Mouse (Mus musculus) heart, adult 11 months (tissue): ENCODE data around the gene Olfr1298.

Source experiments
- DNase-seq: peaks from one replicate; pipeline ENCODE4 v3.0.0; 2022

Olfr1298 gene

DNA sequence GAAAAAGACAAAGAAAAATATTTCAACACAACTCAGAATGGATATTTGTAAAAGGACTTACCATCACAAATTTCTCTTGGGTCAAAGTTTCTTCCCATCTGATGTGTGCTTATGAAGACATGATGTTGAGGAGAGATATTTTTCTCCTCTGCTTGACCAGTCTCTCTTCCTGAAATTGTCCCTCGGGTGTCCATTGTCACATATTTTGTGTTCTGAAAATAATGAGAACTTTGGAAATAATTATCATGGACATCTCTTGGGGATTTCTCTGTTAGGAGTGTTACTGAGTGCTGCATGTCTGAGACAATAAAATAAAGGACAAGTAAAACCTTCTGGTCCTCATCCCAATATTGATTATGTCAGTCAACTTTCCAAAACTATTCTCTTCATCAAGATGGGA lies at the start of gene Olfr1298:
Gene Olfr1298, minus strand, starts transcription at position 101 of the 400 bp plus-strand sequence.
- no peak for DNase-seq

DNA sequence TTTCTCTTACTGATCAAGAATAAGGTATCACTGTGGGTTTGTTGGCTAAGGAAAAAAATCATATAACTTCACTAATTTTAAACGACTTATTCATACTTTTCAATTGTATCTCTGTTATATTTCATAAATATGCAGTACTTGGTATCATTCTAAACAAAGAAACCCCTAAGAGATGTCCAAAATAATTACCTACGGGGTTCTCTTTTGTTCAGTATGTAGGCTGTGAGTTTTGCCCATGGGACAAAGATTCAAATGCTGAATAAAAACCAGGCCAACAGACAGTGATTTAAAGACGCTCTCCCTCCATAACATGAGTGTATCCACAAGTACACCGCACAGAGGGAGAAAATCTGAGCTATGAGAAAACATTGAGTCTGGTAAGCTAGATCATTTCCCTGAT lies 12.1 kb upstream of the Olfr1298 start, which contains the start of gene Olfr1299:
Gene Olfr1299, plus strand, starts transcription at position 301 of the 400 bp plus-strand sequence.
- DNase-seq: no peak

DNA sequence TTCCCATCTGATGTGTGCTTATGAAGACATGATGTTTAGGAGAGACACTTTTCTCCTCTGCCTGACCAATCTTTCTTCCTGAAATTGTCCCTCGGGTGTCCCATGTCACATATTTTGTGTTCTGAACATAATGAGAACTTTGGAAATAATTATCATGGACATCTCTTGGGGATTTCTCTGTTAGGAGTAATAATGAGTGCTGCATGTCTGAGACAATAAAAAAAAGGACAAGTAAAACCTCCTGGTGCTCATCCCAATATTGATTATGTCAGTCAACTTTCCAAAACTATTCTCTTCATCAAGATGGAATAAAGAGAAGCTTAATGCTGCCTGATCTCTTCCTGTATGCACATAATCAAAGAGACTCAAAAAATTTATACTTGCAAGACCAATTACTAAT lies 22.6 kb downstream of the Olfr1298 start, which contains the start of gene Olfr1297:
Gene Olfr1297, minus strand, starts transcription at position 101 of the 400 bp plus-strand sequence.
- no peak for DNase-seq
